Mouse (Mus musculus) G1E (cell line): Measurements from ENCODE around the gene Slc35d2. TPM values are rescaled to one million over a fixed set of nuclear protein-coding genes. Genes with fewer than 3 reads are reported as not detected.
"Not testable (repeated sequence)": the region's sequence is repeated elsewhere in the genome, so short reads cannot be mapped to it uniquely, and the experiment has no call there.

Experiments used
- ATAC-seq: 2 replicates; pipeline ENCODE4 v1.8.0; 2016; ENCODE audit warnings: mild to moderate bottlenecking; ENCODE audit not compliant: insufficient number of reproducible peaks, poor library complexity, low FRiP score, severe bottlenecking; ENCODE audit errors: extremely low read depth
- DNase-seq: peaks from one replicate; pipeline ENCODE4 v3.0.0; 2012; ENCODE audit warnings: low spot score
- H3K27me3 ChIP-seq: 2 replicates; pipeline ENCODE4 v1.6.1; 2012; ENCODE audit warnings: mild to moderate bottlenecking, low read length, inconsistent platforms; ENCODE audit not compliant: insufficient read depth
- H3K36me3 ChIP-seq: replicated peaks from 2 replicates; pipeline ENCODE3; 2012; ENCODE audit warnings: mild to moderate bottlenecking, inconsistent platforms
- H3K4me1 ChIP-seq: 2 replicates; pipeline ENCODE4 v1.6.1; 2012; ENCODE audit warnings: low read depth, low read length, inconsistent platforms, mixed read lengths; ENCODE audit not compliant: insufficient read depth
- H3K4me3 ChIP-seq: 2 replicates; pipeline ENCODE4 v1.5.1; 2012; ENCODE audit warnings: low read depth, mild to moderate bottlenecking, inconsistent platforms, low read length, moderate library complexity, mixed read lengths
- H3K9me3 ChIP-seq: replicated peaks from 2 replicates; pipeline ENCODE4 v1.6.1; 2012; ENCODE audit warnings: inconsistent platforms
- CTCF ChIP-seq: IDR thresholded peaks from 2 replicates; pipeline ENCODE4 v1.5.1; 2012; ENCODE audit warnings: low read depth, low read length, inconsistent platforms, mixed read lengths
- GATA1 ChIP-seq: IDR thresholded peaks from 2 replicates; pipeline ENCODE4 v1.6.1; 2012; ENCODE audit warnings: borderline replicate concordance, low read length, inconsistent platforms, mixed read lengths
- GATA2 ChIP-seq: IDR thresholded peaks from 2 replicates; pipeline ENCODE4 v1.6.1; 2012; ENCODE audit warnings: low read depth, low read length, inconsistent platforms, borderline replicate concordance
- POLR2AphosphoS5 ChIP-seq: IDR thresholded peaks from 2 replicates; pipeline ENCODE4 v1.6.1; 2012; ENCODE audit warnings: low read depth, low read length, inconsistent platforms; ENCODE audit not compliant: insufficient replicate concordance
- TAL1 ChIP-seq: conservative IDR thresholded peaks from 2 replicates; pipeline ENCODE4 v1.6.1; 2012; ENCODE audit warnings: low read depth, low read length, inconsistent platforms, mixed read lengths
- polyA plus RNA-seq: library from polyadenylated mRNA; stranded (reverse); fragments of >175 nt; gene quantifications from 2 replicates; pipeline ENCODE4 v1.2.3, GENCODE M21; 2012
- total RNA-seq, 2 experiments: library from RNA; stranded (forward) in 1 of 2; stranded (reverse) in 1 of 2; fragments of 200-1000 nt in 1 of 2; fragments of >200 nt in 1 of 2; fragmentation: Nextera tagmentation in 1 of 2; gene quantifications; 2 replicates each; pipeline ENCODE4 v1.2.3; 2014 to 2017

Slc35d2 gene
- total and polyA plus RNA-seq, 3 experiments, result 0.11 TPM; not detected in 2

GRCm38 (mm10) chr13:64064276-64064675, 64.9 kb downstream of the Slc35d2 start:
- H3K9me3 ChIP-seq, result no peaks in the 10 kb centered on the region
- H3K4me3 ChIP-seq, result no peak overlapping the region
- DNase-seq (no peak), ATAC-seq (no peak)
- H3K4me1 ChIP-seq, result no peaks in the 10 kb centered on the region
- no peaks in the 10 kb centered on the region for H3K36me3 ChIP-seq
- H3K27me3 ChIP-seq, result no peaks in the 10 kb centered on the region
- no peak for TF ChIP-seq POLR2AphosphoS5
- no peak for TF ChIP-seq GATA2
- no peak for TF ChIP-seq CTCF
- no peak for TF ChIP-seq GATA1
- no peak for TF ChIP-seq TAL1

DNA sequence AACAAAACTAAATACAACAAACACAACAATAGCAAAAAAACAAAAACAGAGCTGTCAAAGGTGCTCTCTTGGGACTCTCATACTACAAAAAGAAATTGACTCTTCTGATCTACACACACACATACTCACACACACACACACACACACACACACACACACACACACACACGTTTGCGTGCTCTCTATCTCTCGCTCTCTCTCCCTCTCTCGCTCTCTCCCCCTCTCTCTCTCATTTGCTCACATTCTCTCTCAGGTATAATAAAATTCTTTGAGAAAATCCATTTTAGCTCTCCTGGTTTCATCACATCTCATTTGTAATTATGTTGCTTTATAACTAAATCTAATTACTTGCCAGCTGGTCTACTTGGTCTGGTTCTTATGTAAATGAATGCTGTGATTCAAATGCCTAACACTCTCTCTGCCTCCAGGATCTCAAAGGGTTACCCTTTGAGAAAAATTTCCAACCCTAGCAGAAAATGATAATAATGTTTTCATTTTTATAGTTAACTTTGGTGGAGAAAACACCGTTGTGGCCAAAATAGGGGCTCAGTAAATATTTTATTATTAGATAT, 68.1 kb downstream of the Slc35d2 start:
- Histone ChIP-seq H3K9me3 (no peaks in the 10 kb centered on the region), H3K36me3 (no peaks in the 10 kb centered on the region), H3K27me3 (no peaks in the 10 kb centered on the region), H3K4me1 (no peaks in the 10 kb centered on the region), H3K4me3 (no peak overlapping the region)
- ATAC-seq, result no peak
- TF ChIP-seq TAL1, result no peak
- no peak for TF ChIP-seq GATA1
- TF ChIP-seq GATA2, result no peak
- DNase-seq, result no peak

GRCm38 (mm10) chr13:64053959-64054358, 75.2 kb downstream of the Slc35d2 start:
- TF ChIP-seq POLR2AphosphoS5 (no peak), TAL1 (no peak), GATA2 (no peak), CTCF (no peak), GATA1 (no peak)
- Histone ChIP-seq H3K27me3 (no peaks in the 10 kb centered on the region; the same call in 1 of the 2 replicates), H3K36me3 (no peaks in the 10 kb centered on the region), H3K4me1 (no peaks in the 10 kb centered on the region), H3K4me3 (no peak overlapping the region), H3K9me3 (no peaks in the 10 kb centered on the region)
- no peak for DNase-seq
- no peak for ATAC-seq

DNA sequence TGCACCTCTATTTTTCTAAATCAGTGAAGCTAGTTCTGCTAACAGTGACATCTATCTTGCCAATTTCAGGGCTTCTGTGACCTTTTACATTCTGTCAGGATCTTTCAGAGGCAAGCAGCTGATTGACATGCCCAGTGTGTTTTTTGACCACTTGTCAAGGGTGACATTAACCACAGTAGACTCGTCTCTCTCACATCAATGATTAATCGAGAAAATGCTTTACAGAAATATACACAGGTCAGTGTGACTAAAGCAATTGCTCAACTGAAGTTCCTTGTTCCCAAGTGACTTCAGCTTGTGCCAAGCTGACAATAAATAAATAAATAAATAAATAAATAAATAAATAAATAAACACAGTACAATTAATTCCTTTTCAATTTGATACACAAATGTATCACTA, 76.9 kb downstream of the Slc35d2 start:
- not testable (repeated sequence) for H3K4me3 ChIP-seq, H3K27me3 ChIP-seq, DNase-seq, H3K9me3 ChIP-seq, ATAC-seq, H3K4me1 ChIP-seq, H3K36me3 ChIP-seq

- no peak for DNase-seq
- no peaks in the 10 kb centered on the region; the same call in 1 of the 2 replicates for H3K27me3 ChIP-seq
- TF ChIP-seq GATA1 (no peak), POLR2AphosphoS5 (no peak), GATA2 (no peak), TAL1 (no peak), CTCF (no peak)
- no peaks in the 10 kb centered on the region for H3K4me1 ChIP-seq
- no peak overlapping the region for H3K4me3 ChIP-seq
- H3K36me3 ChIP-seq, result no peaks in the 10 kb centered on the region
- no peak for ATAC-seq
- no peaks in the 10 kb centered on the region for H3K9me3 ChIP-seq
Measured at GRCm38 (mm10) chr13:64050895-64051294, 78.3 kb downstream of the Slc35d2 start.

- H3K27me3 ChIP-seq, result no peaks in the 10 kb centered on the region; the same call in 1 of the 2 replicates
- no peak for DNase-seq
- no peaks in the 10 kb centered on the region for H3K9me3 ChIP-seq
- H3K36me3 ChIP-seq, result no peaks in the 10 kb centered on the region
- ATAC-seq, result no peak
- TF ChIP-seq GATA1 (no peak), CTCF (no peak), TAL1 (no peak), POLR2AphosphoS5 (no peak), GATA2 (no peak)
- no peak overlapping the region for H3K4me3 ChIP-seq
- no peaks in the 10 kb centered on the region for H3K4me1 ChIP-seq
Measured at GRCm38 (mm10) chr13:64049535-64049934, 79.6 kb downstream of the Slc35d2 start.

DNA sequence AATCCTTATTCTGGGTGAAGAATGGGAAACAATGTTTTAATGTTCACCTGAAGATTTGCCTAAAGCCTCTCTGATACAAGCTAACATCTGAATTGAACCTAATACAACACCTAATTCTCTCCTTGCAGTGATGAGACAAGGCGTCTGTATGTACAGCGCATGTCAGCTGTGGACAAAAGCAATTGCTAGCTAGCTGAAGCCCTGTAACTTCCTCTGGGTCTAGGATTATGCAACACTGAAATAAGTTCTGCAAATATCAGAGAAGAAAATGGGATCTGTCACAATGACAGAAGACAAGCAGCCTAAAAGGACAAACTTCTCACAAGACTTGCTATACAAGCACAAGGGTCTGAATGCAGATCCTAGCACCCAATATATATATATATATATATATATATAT, 80.7 kb downstream of the Slc35d2 start:
- TF ChIP-seq POLR2AphosphoS5 (no peak), CTCF (no peak), GATA2 (no peak), TAL1 (no peak), GATA1 (no peak)
- Histone ChIP-seq H3K9me3 (no peaks in the 10 kb centered on the region), H3K4me1 (no peaks in the 10 kb centered on the region), H3K4me3 (no peak overlapping the region), H3K36me3 (no peaks in the 10 kb centered on the region), H3K27me3 (no peaks in the 10 kb centered on the region; the same call in 1 of the 2 replicates)
- DNase-seq (no peak), ATAC-seq (no peak)

Other genes starting within 250 kb of the Slc35d2 start
- gene Hsd17b3, start 40.1 kb downstream of the Slc35d2 start, total RNA-seq (2014; fragmentation: Nextera tagmentation), result not detected in 2 replicates
- gene Hsd17b3, start 40.1 kb downstream of the Slc35d2 start, total RNA-seq (2017), result 0.22 TPM in 1 of 2 replicates, not detected in the other
- not detected in 2 replicates for gene Hsd17b3, start 40.1 kb downstream of the Slc35d2 start, polyA plus RNA-seq
- gene Zfp367, start 23.8 kb upstream of the Slc35d2 start, total RNA-seq (2014; fragmentation: Nextera tagmentation), result 37.2 and 38.6 TPM in 2 replicates
- gene Zfp367, start 23.8 kb upstream of the Slc35d2 start, total RNA-seq (2017), result 47.2 and 51.7 TPM in 2 replicates
- gene Zfp367, start 23.8 kb upstream of the Slc35d2 start, polyA plus RNA-seq, result 6.6 and 7.0 TPM in 2 replicates
- gene Habp4, start 32.5 kb upstream of the Slc35d2 start, total RNA-seq (2014; fragmentation: Nextera tagmentation), result 22.0 and 34.1 TPM in 2 replicates
- gene Habp4, start 32.5 kb upstream of the Slc35d2 start, total RNA-seq (2017), result 10.5 and 12.4 TPM in 2 replicates
- 33.9 and 44.5 TPM in 2 replicates for gene Habp4, start 32.5 kb upstream of the Slc35d2 start, polyA plus RNA-seq
- gene Cdc14b, start 145.9 kb upstream of the Slc35d2 start, total RNA-seq (2014; fragmentation: Nextera tagmentation), result 1.9 and 4.1 TPM in 2 replicates
- 2.0 and 2.3 TPM in 2 replicates for gene Cdc14b, start 145.9 kb upstream of the Slc35d2 start, total RNA-seq (2017)
- gene Cdc14b, start 145.9 kb upstream of the Slc35d2 start, polyA plus RNA-seq, result 0.09 and 0.13 TPM in 2 replicates
- 25.7 and 29.9 TPM in 2 replicates for gene Aaed1, start 183.3 kb upstream of the Slc35d2 start, total RNA-seq (2014; fragmentation: Nextera tagmentation)
- 15.9 and 16.0 TPM in 2 replicates for gene Aaed1, start 183.3 kb upstream of the Slc35d2 start, total RNA-seq (2017)
- gene Aaed1, start 183.3 kb upstream of the Slc35d2 start, polyA plus RNA-seq, result 2.1 and 4.2 TPM in 2 replicates
- 34.8 and 40.0 TPM in 2 replicates for gene Ctsl, start 241.5 kb upstream of the Slc35d2 start, total RNA-seq (2014; fragmentation: Nextera tagmentation)
- 93.2 and 97.1 TPM in 2 replicates for gene Ctsl, start 241.5 kb upstream of the Slc35d2 start, total RNA-seq (2017)
- 0.38 and 0.45 TPM in 2 replicates for gene Ctsl, start 241.5 kb upstream of the Slc35d2 start, polyA plus RNA-seq